Mouse (Mus musculus) embryonic facial prominence, embryonic 13.5 days (tissue): ENCODE measurements around the gene Psmd5. TPM values are rescaled to one million over a fixed set of nuclear protein-coding genes. Genes with fewer than 3 reads are reported as not detected.
"Not testable (repeated sequence)": the region's sequence is repeated elsewhere in the genome, so short reads cannot be mapped to it uniquely, and the experiment has no call there.

ENCODE experiments used
- ATAC-seq: fragments of 200-750 bp; cut with Nextera tagmentation; 2 replicates; pipeline ENCODE4 v1.8.0; 2017; ENCODE audit warnings: low read depth; ENCODE audit not compliant: insufficient number of reproducible peaks, insufficient read depth, low FRiP score, low TSS enrichment
- H3K27ac ChIP-seq: fragments of 300-500 bp; sonication (generic); 2 replicates; pipeline ENCODE4 v1.5.1; 2015; ENCODE audit warnings: moderate library complexity, mild to moderate bottlenecking, inconsistent platforms
- H3K27me3 ChIP-seq: fragments of 300-500 bp; sonication (generic); 2 replicates; pipeline ENCODE4 v1.6.1; 2015; ENCODE audit warnings: mild to moderate bottlenecking, inconsistent platforms
- H3K36me3 ChIP-seq: fragments of 300-500 bp; sonication (generic); 2 replicates; pipeline ENCODE4 v1.6.1; 2015; ENCODE audit warnings: mild to moderate bottlenecking, inconsistent platforms
- H3K4me1 ChIP-seq: fragments of 300-500 bp; sonication (generic); 2 replicates; pipeline ENCODE4 v1.6.1; 2015; ENCODE audit warnings: inconsistent platforms
- H3K4me2 ChIP-seq: fragments of 300-500 bp; sonication (generic); 2 replicates; pipeline ENCODE4 v1.6.1; 2015; ENCODE audit warnings: moderate library complexity, mild to moderate bottlenecking, inconsistent platforms
- H3K4me3 ChIP-seq: fragments of 300-500 bp; sonication (generic); 2 replicates; pipeline ENCODE4 v1.5.1; 2015; ENCODE audit warnings: mild to moderate bottlenecking, inconsistent platforms
- H3K9ac ChIP-seq: fragments of 300-500 bp; sonication (generic); 2 replicates; pipeline ENCODE4 v1.6.1; 2015; ENCODE audit warnings: mild to moderate bottlenecking, inconsistent platforms
- H3K9me3 ChIP-seq: fragments of 300-500 bp; sonication (generic); 2 replicates; pipeline ENCODE4 v1.6.1; 2016; ENCODE audit warnings: inconsistent platforms
- WGBS: fragments of 180-500 bp; shearing (Covaris S2); methylation state at CpG from one replicate; pipeline ENCODE4 v1.1.7; 2015; ENCODE audit warnings: mixed read lengths; 5-methylcytosine and 5-hydroxymethylcytosine counted together
- polyA plus RNA-seq: library from polyadenylated mRNA; unstranded; fragments of >200 nt; fragmentation: Nextera tagmentation; extraction: Ambion mirVana; gene quantifications from 2 replicates; pipeline ENCODE4 v1.2.1, GENCODE M21; 2015

The Psmd5 gene
- polyA plus RNA-seq, 1 experiment from 2014 or later: 101 TPM

DNA sequence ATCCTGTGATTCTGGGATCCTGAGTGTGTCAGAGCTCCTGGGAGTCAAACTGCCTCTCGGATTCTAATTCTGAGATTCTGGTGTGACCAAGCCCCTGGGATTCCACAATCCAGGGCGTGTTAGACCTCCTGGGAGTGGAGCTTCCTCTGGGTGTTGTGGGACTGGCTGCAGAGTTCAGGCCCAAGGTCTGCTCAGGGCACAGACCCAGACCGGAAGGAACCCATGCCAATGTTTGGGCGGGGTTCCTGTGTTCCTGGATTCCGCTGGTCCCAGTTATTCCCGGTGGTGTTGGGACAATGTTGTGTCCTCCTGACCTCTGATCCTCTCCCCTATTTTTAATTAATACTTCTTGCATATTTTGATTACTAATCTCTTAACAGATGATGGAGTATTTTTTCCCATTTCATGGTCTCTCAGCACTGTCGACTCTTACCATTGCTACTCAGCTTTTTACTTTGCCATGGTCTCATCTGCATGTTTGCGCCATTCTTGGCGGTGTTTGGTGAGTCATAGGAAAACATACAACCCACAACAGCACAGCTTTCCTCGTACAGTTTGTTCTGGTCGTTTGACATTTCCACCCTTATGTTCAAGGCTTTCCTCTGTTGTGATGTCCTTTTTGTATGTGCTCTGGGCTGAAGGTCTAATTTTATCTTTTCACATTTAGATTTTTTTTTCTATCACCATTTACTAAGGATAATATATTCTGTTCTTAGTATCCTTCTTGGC lies 31.4 kb downstream of the Psmd5 start:
- H3K4me3 ChIP-seq: no peak overlapping the region
- H3K36me3 ChIP-seq: no peaks in the 10 kb centered on the region
- no peaks in the 10 kb centered on the region for H3K4me1 ChIP-seq
- H3K27me3 ChIP-seq: no peaks in the 10 kb centered on the region
- no peak overlapping the region for H3K9ac ChIP-seq
- no peak for ATAC-seq
- no peak overlapping the region for H3K4me2 ChIP-seq
- 82% methylated on average over 11 of the region's 11 CpGs for WGBS
- H3K27ac ChIP-seq: no peak overlapping the region
- no peaks in the 10 kb centered on the region for H3K9me3 ChIP-seq

DNA sequence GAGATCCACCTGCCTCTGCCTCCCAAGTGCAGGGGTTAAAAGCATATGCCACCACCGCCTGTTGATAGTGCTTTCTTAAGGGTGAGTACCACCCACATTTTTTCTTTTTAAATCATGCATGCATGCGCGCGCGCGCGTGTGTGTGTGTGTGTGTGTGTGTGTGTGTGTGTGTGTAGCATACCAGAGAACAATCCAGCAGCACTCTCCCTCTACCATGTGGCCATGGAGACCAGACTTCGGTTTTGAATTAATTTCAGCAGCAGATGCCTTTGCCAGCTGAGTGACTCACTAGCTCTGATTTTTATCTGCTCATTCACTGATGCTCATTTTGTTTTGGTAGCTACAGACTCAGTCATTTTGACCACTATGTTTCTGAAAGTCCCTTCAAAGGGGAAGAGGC lies 33.1 kb downstream of the Psmd5 start:
- no peaks in the 10 kb centered on the region for H3K4me1 ChIP-seq
- 83% methylated on average over 8 of the region's 8 CpGs for WGBS
- ATAC-seq: no peak
- no peak overlapping the region for H3K4me2 ChIP-seq
- H3K27me3 ChIP-seq: no peaks in the 10 kb centered on the region
- no peaks in the 10 kb centered on the region for H3K9me3 ChIP-seq
- H3K9ac ChIP-seq: no peak overlapping the region
- H3K36me3 ChIP-seq: no peaks in the 10 kb centered on the region
- no peak overlapping the region for H3K27ac ChIP-seq
- H3K4me3 ChIP-seq: no peak overlapping the region

DNA sequence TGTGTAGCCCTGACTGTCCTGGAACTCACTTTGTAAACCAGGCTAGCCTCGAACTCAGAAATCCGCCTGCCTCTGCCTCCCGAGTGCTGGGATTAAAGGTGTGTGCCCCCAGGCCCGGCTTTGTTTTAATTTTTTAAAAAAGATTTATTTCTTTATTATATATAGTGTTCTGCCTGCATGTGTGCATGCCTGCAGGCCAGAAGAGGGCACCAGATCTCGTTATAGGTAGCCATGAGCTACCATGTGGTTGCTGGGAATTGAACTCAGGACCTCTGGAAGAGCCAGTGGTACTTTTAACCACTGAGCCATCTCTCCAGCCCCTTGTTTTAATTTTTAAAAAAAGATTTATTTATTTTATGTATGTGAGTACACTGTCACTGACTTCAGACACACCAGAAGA lies 34.6 kb downstream of the Psmd5 start:
- not testable (repeated sequence) for H3K27me3 ChIP-seq, H3K27ac ChIP-seq, H3K4me2 ChIP-seq, H3K4me1 ChIP-seq, H3K9ac ChIP-seq, H3K4me3 ChIP-seq, H3K36me3 ChIP-seq, ATAC-seq, H3K9me3 ChIP-seq
- WGBS: 80% methylated on average over 5 of the region's 5 CpGs

DNA sequence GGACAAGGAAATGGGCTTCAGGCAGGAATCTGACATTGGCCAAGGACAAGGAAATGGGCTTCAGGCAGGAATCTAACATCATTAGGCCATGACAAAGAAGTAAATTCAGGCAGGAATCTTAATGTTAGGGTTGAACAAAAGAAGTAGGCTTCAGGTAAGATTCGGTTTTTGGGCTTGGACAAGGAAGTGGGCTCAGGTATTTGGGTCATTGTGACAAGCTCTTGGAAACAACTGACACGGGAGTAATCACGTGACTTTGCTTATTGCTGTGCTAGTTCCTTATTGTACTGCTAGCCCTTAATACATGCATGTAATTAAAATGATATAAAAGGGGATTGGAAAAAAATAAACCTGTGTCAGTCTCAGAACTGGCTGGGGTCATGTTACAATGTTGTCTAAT lies 39.1 kb downstream of the Psmd5 start:
- Histone ChIP-seq H3K4me3 (no peak overlapping the region), H3K4me1 (no peaks in the 10 kb centered on the region), H3K9me3 (no peaks in the 10 kb centered on the region), H3K4me2 (no peak overlapping the region), H3K9ac (no peak overlapping the region), H3K27ac (no peak overlapping the region), H3K36me3 (no peaks in the 10 kb centered on the region), H3K27me3 (0 out of 2 replicates have a peak, but pooled peaks cover 3% of the 10 kb centered on the region)
- WGBS: 74% methylated on average over 3 of the region's 3 CpGs
- ATAC-seq: no peak

DNA sequence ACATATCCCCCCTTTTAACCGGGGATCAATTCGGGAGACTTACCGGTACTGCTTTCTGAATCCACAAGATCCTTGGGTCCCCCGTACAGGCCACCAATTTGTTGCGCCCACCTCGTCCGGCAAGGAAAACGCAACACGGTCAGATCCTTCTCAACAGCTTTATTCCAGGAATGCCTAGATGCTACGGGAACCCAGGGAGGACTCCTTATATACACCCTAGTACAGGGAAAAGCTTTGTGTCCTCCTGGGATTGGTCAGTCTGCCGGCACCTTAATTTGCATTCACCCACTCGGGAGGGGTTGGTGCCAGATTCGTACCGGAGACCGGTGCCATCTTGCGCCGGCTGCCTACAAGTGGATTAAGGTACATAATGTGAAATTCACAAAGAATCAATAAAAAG lies 41.1 kb downstream of the Psmd5 start:
- H3K9me3 ChIP-seq: 0 out of 2 replicates have a peak, but pooled peaks cover 4% of the 10 kb centered on the region
- no peaks in the 10 kb centered on the region for H3K4me1 ChIP-seq
- H3K4me3 ChIP-seq: no peak overlapping the region
- 90% methylated on average over 17 of the region's 17 CpGs for WGBS
- H3K27me3 ChIP-seq: 0 out of 2 replicates have a peak, but pooled peaks cover 3% of the 10 kb centered on the region
- H3K4me2 ChIP-seq: no peak overlapping the region
- no peaks in the 10 kb centered on the region for H3K36me3 ChIP-seq
- no peak overlapping the region for H3K9ac ChIP-seq
- ATAC-seq: no peak
- no peak overlapping the region for H3K27ac ChIP-seq

DNA sequence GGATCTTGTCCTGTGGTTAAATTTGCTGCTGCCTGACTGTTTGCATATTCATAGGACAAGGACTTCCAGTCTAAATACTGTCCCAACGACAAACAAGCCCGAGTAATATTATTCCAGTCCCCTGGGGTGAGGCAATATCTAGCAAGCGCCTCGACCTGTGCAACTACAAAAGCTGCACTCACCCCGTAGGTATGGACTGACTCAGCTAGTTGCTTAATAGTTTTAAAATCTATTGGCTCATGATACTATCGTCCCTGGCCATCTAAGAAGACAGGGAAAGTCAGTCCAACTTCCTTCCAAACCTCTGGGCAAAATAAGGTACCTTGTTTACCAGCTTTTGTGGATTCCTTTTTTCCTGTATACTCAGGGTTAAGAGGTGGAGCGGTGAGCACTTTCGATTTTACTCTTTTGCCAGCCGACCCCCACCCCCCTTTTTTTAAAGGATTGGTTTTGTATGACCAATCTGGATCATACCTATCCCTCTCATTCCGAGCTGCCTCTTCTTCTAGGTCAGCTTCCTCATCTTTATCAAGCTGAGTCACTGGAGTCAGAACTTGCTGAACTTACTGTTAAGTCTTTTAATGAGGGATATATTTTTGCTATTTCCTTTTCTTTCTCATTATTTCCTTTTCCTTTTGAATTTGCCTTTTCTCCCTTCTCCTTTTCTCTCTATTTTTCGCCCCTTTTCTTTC lies 41.9 kb downstream of the Psmd5 start, which contains the start of gene Gm34653:
Gene Gm34653, plus strand, starts transcription at position 242 of the 692 bp plus-strand sequence.
- not testable (repeated sequence) for H3K9ac ChIP-seq, H3K36me3 ChIP-seq, H3K27ac ChIP-seq, ATAC-seq, H3K4me1 ChIP-seq, H3K4me2 ChIP-seq, H3K4me3 ChIP-seq, H3K27me3 ChIP-seq, H3K9me3 ChIP-seq
- 66% methylated on average over 11 of the region's 11 CpGs for WGBS

DNA sequence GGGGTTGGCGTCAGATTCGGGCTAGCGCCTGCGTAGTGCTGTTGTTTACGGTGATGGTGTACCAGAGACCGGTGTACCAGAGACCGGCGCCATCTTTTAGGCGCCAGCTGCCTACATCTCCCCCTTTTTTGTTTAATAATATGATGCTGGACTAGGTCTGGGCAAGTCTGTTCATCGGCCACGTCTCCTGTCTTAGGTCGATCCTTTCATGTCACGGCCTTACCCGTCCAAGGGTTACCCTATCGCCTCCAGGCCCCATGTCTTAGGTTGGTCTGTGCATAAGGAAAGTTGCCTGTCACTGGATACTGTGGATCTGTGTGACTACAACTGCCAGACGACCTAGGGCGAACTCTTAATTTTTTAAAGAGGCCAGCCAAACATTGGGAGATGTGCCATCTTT lies 44.7 kb downstream of the Psmd5 start:
- H3K27me3 ChIP-seq, H3K4me3 ChIP-seq, ATAC-seq, H3K4me2 ChIP-seq, H3K36me3 ChIP-seq, H3K4me1 ChIP-seq, H3K9me3 ChIP-seq, H3K27ac ChIP-seq, H3K9ac ChIP-seq: not testable (repeated sequence)
- WGBS: 94% methylated on average over 17 of the region's 17 CpGs

DNA sequence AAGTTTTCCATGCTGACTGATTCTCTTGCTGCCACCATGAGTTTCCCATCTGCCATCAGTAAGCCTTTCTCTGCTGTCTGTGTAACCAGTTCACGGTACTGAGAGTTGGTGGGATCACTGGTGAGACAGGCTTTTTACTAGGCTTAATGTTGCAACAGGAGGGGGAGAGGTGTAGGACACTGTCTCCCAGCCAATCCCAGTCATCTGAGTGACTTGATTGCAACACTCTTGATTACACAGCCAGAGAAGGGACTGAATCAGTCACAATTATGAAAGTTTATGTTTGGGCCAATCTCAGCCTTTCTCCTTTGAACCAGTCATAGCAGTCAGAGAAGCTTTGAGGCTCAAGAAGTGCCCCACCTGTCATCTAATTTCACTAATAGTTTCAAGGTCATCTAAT lies 46.7 kb downstream of the Psmd5 start:
- Histone ChIP-seq H3K9ac (no peak overlapping the region), H3K4me1 (peaks cover 19% of the 10 kb centered on the region), H3K36me3 (0 out of 2 replicates have a peak, but pooled peaks cover 3% of the 10 kb centered on the region), H3K27ac (no peak overlapping the region), H3K4me2 (no peak overlapping the region), H3K4me3 (no peak overlapping the region), H3K9me3 (0 out of 2 replicates have a peak, but pooled peaks cover 4% of the 10 kb centered on the region), H3K27me3 (0 out of 2 replicates have a peak, but pooled peaks cover 2% of the 10 kb centered on the region)
- 90% methylated on average over 1 of the region's 1 CpGs for WGBS
- ATAC-seq: no peak

DNA sequence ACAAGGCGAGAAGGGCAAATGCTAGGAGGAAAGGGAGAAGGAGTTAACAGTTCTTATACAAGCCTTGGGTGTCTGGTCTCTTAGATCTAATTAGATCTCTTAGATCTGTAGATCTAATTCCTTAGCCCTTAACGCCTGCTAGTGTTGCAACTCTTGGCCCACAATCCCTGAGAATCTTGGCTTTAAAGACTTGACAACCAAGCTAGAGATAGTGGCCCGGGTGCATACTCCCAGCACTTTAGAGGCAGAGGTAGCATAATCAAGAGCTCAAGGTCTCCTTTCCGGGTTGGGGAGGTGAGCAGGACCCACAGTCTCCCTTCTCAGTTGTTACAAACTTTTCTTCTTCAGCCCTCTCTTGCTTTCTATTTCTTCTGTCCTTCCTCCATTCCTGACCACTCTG lies 47.2 kb downstream of the Psmd5 start:
- Histone ChIP-seq H3K36me3 (peaks cover 5% of the 10 kb centered on the region), H3K4me2 (no peak overlapping the region), H3K27me3 (0 out of 2 replicates have a peak, but pooled peaks cover 2% of the 10 kb centered on the region), H3K4me1 (peaks cover 19% of the 10 kb centered on the region), H3K9ac (no peak overlapping the region), H3K9me3 (0 out of 2 replicates have a peak, but pooled peaks cover 4% of the 10 kb centered on the region), H3K4me3 (no peak overlapping the region), H3K27ac (no peak overlapping the region)
- ATAC-seq: no peak
- 88% methylated on average over 4 of the region's 4 CpGs for WGBS

DNA sequence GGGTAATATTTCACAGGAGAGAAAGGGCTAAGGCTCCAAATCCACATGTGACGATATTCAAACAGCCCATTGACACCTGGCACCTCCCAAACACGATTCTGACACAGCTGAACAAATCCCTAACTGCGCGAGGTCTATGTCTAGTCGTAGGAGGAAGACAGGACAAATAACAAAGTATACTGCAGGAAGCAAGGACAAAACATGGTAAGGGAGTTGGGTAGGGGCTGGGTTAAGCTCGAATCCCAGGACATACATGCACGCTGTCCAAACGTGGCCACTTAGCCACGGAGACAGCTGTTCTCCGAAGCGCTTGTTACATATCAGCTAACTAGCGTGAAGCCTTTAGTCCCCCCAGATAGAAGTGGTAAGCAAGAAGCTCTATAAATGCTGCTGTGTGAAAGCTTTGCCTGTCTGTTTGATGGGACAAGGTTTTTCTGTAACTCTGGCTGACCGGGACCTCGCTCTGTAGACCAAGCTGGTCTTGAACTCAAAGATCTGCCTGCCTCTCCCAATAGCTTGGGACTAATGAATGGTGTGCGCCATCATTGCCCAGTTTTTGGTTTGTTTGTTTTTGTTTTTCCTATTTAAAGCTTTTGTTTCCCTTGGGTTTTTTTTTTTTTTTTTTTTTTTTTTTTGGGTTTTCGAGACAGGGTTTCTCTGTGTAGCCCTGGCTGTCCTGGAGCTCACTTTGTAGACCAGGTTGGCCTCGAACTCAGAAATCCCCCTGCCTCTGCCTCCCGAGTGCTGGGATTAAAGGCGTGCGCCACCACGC lies 48.1 kb downstream of the Psmd5 start:
- no peak for ATAC-seq
- peaks cover 19% of the 10 kb centered on the region for H3K4me1 ChIP-seq
- H3K9me3 ChIP-seq: 0 out of 2 replicates have a peak, but pooled peaks cover 4% of the 10 kb centered on the region
- 0 out of 2 replicates have a peak, but pooled peaks cover 2% of the 10 kb centered on the region for H3K27me3 ChIP-seq
- H3K36me3 ChIP-seq: peaks cover 14% of the 10 kb centered on the region
- H3K4me2 ChIP-seq: peak overlapping the region; percentile 92
- peak overlapping the region; percentile 98 for H3K4me3 ChIP-seq
- 36% methylated on average over 20 of the region's 21 CpGs for WGBS
- H3K27ac ChIP-seq: peak overlapping the region; percentile 75
- H3K9ac ChIP-seq: peak overlapping the region; percentile 98

DNA sequence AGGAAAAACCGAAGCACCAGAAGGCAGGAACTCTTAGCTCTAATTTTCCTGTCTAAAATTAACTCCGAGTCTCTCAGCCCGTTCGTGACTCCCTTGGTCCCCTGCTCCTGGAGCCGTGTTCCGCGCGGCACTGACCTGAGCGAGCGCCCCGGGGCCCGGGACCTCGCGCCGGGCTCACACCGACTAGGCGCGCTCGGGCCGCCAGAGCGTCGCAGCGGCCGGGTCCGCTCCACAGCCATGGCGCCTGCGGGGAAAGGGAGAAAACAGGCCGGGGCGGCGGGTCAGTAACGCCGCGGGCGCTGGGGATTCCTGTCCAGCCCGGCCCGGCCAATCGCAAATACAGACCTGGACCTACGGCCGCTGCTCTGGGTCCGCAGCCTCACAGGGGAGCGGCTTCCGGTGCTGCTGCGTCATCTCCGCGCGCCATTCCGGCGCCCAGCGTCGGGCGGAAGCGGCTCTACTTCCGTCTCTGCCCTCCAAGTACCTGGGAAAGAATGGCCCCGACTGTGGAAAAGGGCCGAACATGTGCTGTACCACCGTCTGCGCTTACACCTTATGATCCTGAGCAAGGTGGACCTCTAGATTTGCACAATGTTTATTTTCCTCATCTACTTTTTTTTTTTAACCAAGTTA lies 48.8 kb downstream of the Psmd5 start, which contains the start of gene Fbxw2:
Gene Fbxw2, minus strand, starts transcription at position 485 of the 633 bp plus-strand sequence.
- Histone ChIP-seq H3K4me3 (peak within 1 kb of the TSS; percentile 98), H3K4me1 (peaks cover 19% of the 10 kb centered on the region), H3K9me3 (0 out of 2 replicates have a peak, but pooled peaks cover 4% of the 10 kb centered on the region), H3K9ac (peak within 1 kb of the TSS; percentile 98), H3K4me2 (peak within 1 kb of the TSS; percentile 92), H3K27me3 (0 out of 2 replicates have a peak, but pooled peaks cover 2% of the 10 kb centered on the region), H3K27ac (peak within 1 kb of the TSS; percentile 75), H3K36me3 (peaks cover 18% of the 10 kb centered on the region)
- ATAC-seq: peak; percentile 88
- WGBS: under 1% methylated on average over 51 of the region's 57 CpGs
